Mouse (Mus musculus) layer of hippocampus, adult 18-20 months (tissue): ENCODE measurements around the gene Cdk12. TPM values are rescaled to one million over a fixed set of nuclear protein-coding genes. Genes with fewer than 3 reads are reported as not detected.

Source experiments
- microRNA-seq, 2 experiments: library from miRNA; unstranded; fragments of <30 nt; microRNA quantifications; one replicate each; pipeline ENCODE4 v1.2.0; 2021
- total RNA-seq, 2 experiments: library from RNA; stranded (reverse); gene quantifications; 2 replicates each; pipeline ENCODE4 v1.2.3; 2021

Gene Cdk12
- total RNA-seq, 2 experiments from 2014 or later, result 35.9 to 37.9 TPM

Small RNAs within 50 kb of the gene (microRNA-seq; reads per million reads assigned to microRNA genes)
- gene Gm27399 (0 reads per million in 2 experiments), gene Mir5119 (0 reads per million in 2 experiments)

Other genes with a start within 250 kb of the Cdk12 start
- gene Plxdc1, start 216.6 kb upstream of the Cdk12 start, total RNA-seq, result 10 to 100 TPM; 10.3 to 14.4 TPM
- under 1 TPM; 0.76 to 0.94 TPM for gene Arl5c, start 206.9 kb upstream of the Cdk12 start, total RNA-seq
- gene Cacnb1, start 180.0 kb upstream of the Cdk12 start, total RNA-seq, result 100 to 1,000 TPM; 148 to 155 TPM
- 100 to 1,000 TPM; 601 to 664 TPM for gene Rpl19, start 176.3 kb upstream of the Cdk12 start, total RNA-seq
- 10 to 100 TPM; 45.7 to 55.2 TPM for gene Stac2, start 149.6 kb upstream of the Cdk12 start, total RNA-seq
- 10 to 100 TPM; 31.2 to 33.2 TPM for gene Fbxl20, start 52.7 kb upstream of the Cdk12 start, total RNA-seq
- gene Med1, start 9.8 kb upstream of the Cdk12 start, total RNA-seq, result 10 to 100 TPM; 45.3 to 48.4 TPM
- gene Neurod2, start 126.6 kb downstream of the Cdk12 start, total RNA-seq, result 100 to 1,000 TPM; 158 to 159 TPM
- 10 to 100 TPM; 59.9 to 65.4 TPM for gene Ppp1r1b, start 145.3 kb downstream of the Cdk12 start, total RNA-seq
- 10 to 100 TPM; 35.3 to 36.7 TPM for gene Stard3, start 155.3 kb downstream of the Cdk12 start, total RNA-seq
- under 1 TPM; 0.92 to 0.96 TPM for gene Tcap, start 180.8 kb downstream of the Cdk12 start, total RNA-seq
- under 1 TPM in 1 of 2 experiments, not detected in 1; 0.37 TPM for gene Pnmt, start 183.4 kb downstream of the Cdk12 start, total RNA-seq
- 1 to 10 TPM; 8.7 to 9.1 TPM for gene Pgap3, start 197.4 kb downstream of the Cdk12 start, total RNA-seq
- gene Erbb2, start 209.4 kb downstream of the Cdk12 start, total RNA-seq, result 1 to 10 TPM; 1.4 to 1.9 TPM
- gene Mien1, start 235.9 kb downstream of the Cdk12 start, total RNA-seq, result 10 to 100 TPM; 83.0 to 95.4 TPM
- gene Grb7, start 243.3 kb downstream of the Cdk12 start, total RNA-seq, result 1 to 10 TPM; 1.2 to 2.1 TPM